Comparison of ENCODE assay signal across 7 mouse cellular contexts in genomic region chr10:90969355-90970174, GRCm38 (mm10).
DNase-seq lines count a peak whose midpoint lies in the region; ATAC-seq and TF ChIP-seq lines count a peak whose summit lies in the region.

No protein-coding gene starts in this region.

- peak; percentile 46 for ATAC-seq in forebrain, embryonic 14.5 days
- no peak; the same call in 1 of the 2 replicates for ATAC-seq in limb, embryonic 15.5 days (ENCODE audit: insufficient number of reproducible peaks, low FRiP score, low TSS enrichment, low read depth)
- ATAC-seq in neural tube, embryonic 13.5 days (ENCODE audit: low read depth) = peak; percentile 52

- H3K27me3 ChIP-seq in ES-Bruce4 (ENCODE audit: control insufficient read depth, insufficient read depth, low read length, poor library complexity, severe bottlenecking) = peaks cover 8% of the 10 kb centered on the region; the same call in 1 of the 2 replicates
- H3K27me3 ChIP-seq in forebrain, embryonic 14.5 days (replicated peaks; ENCODE audit: control insufficient read depth, insufficient read depth, low read length) = peaks cover 18% of the 10 kb centered on the region
- H3K27me3 ChIP-seq in limb, embryonic 15.5 days = peaks cover 44% of the 10 kb centered on the region
- peaks cover 50% of the 10 kb centered on the region for H3K27me3 ChIP-seq in neural tube, embryonic 13.5 days

- H3K36me3 ChIP-seq in ES-Bruce4 (ENCODE audit: control insufficient read depth, insufficient read depth, low read length, poor library complexity, severe bottlenecking) = no peaks in the 10 kb centered on the region
- H3K36me3 ChIP-seq in forebrain, embryonic 14.5 days (ENCODE audit: control insufficient read depth, insufficient read depth, low read length) = no peaks in the 10 kb centered on the region
- no peaks in the 10 kb centered on the region for H3K36me3 ChIP-seq in limb, embryonic 15.5 days
- H3K36me3 ChIP-seq in neural tube, embryonic 13.5 days = no peaks in the 10 kb centered on the region

- peak overlapping the region; percentile 59 for H3K4me3 ChIP-seq in ES-Bruce4 (ENCODE audit: low read depth, low read length)
- H3K4me3 ChIP-seq in forebrain, embryonic 14.5 days (ENCODE audit: low read depth, low read length) = peak overlapping the region; percentile 41
- H3K4me3 ChIP-seq in limb, embryonic 15.5 days = peak overlapping the region; percentile 47
- H3K4me3 ChIP-seq in neural tube, embryonic 13.5 days = peak overlapping the region; percentile 43

- H3K9me3 ChIP-seq in ES-Bruce4 (replicated peaks; ENCODE audit: control insufficient read depth, insufficient read depth, low read length, poor library complexity, severe bottlenecking) = no peaks in the 10 kb centered on the region
- H3K9me3 ChIP-seq in forebrain, embryonic 14.5 days (replicated peaks; ENCODE audit: control insufficient read depth, low read length) = no peaks in the 10 kb centered on the region
- H3K9me3 ChIP-seq in limb, embryonic 15.5 days = no peaks in the 10 kb centered on the region
- H3K9me3 ChIP-seq in neural tube, embryonic 13.5 days = no peaks in the 10 kb centered on the region

- no peaks in the 10 kb centered on the region for H3K4me1 ChIP-seq in ES-Bruce4 (ENCODE audit: control insufficient read depth, insufficient read depth, low read length)
- peaks cover 10% of the 10 kb centered on the region for H3K4me1 ChIP-seq in forebrain, embryonic 14.5 days (ENCODE audit: control insufficient read depth, insufficient read depth, low read length)
- peaks cover 18% of the 10 kb centered on the region for H3K4me1 ChIP-seq in limb, embryonic 15.5 days
- peaks cover 23% of the 10 kb centered on the region for H3K4me1 ChIP-seq in neural tube, embryonic 13.5 days (replicated peaks)

- peak overlapping the region; percentile 61 for H3K9ac ChIP-seq in ES-Bruce4 (ENCODE audit: low read depth, poor library complexity, severe bottlenecking)
- peak overlapping the region; percentile 54 for H3K9ac ChIP-seq in forebrain, embryonic 14.5 days (ENCODE audit: low read length)
- 0 out of 2 replicates have a peak overlapping the region, but pooled peaks have one; percentile 26 for H3K9ac ChIP-seq in limb, embryonic 15.5 days
- H3K9ac ChIP-seq in neural tube, embryonic 13.5 days = peak overlapping the region; percentile 67

- TF ChIP-seq CTCF in ES-Bruce4 (IDR thresholded peaks at IDR 0.05; ENCODE audit: low read depth, low read length) = no peak

- TF ChIP-seq POLR2A in ES-Bruce4 (IDR thresholded peaks at IDR 0.05; ENCODE audit: insufficient read depth, low read length) = no peak

- no peak overlapping the region for H3K27ac ChIP-seq in ES-Bruce4 (ENCODE audit: insufficient read depth, low read length)
- H3K27ac ChIP-seq in forebrain, embryonic 14.5 days (ENCODE audit: low read depth, low read length) = no peak overlapping the region
- H3K27ac ChIP-seq in limb, embryonic 15.5 days = no peak overlapping the region
- H3K27ac ChIP-seq in neural tube, embryonic 13.5 days (replicated peaks) = no peak overlapping the region

- 3% methylated on average over 57 of the region's 72 CpGs for WGBS in forebrain, embryonic 14.5 days
- 3% methylated on average over 72 of the region's 72 CpGs for WGBS in limb, embryonic 15.5 days
- WGBS in neural tube, embryonic 13.5 days = 3% methylated on average over 71 of the region's 72 CpGs

- peak overlapping the region; percentile 79 for H3K4me2 ChIP-seq in forebrain, embryonic 14.5 days (ENCODE audit: low read length)
- peak overlapping the region; percentile 94 for H3K4me2 ChIP-seq in limb, embryonic 15.5 days
- peak overlapping the region; percentile 85 for H3K4me2 ChIP-seq in neural tube, embryonic 13.5 days

- no peak for TF ChIP-seq EP300 in ES-Bruce4 (IDR thresholded peaks at IDR 0.05; ENCODE audit: insufficient read depth, low read depth, low read length)

- DNase-seq in adrenal gland, postnatal 36 days = peak; percentile 17 to 45
- peak; percentile 48 for DNase-seq in forebrain, embryonic 14.5 days (ENCODE audit: low spot score)
- peak; percentile 46 for DNase-seq in heart, postnatal 4 days
- DNase-seq in c-Kit-positive CD71-positive TER-119-positive erythroid progenitor cells, embryonic 14.5 days (ENCODE audit: low spot score) = no peak
